Mouse (Mus musculus) myocyte (in vitro differentiated cells): ENCODE data around the gene Tigit.

Experiments
- E2F4 ChIP-seq: IDR thresholded peaks from one replicate; pipeline ENCODE4 v1.6.1; 2011; ENCODE audit warnings: mild to moderate bottlenecking, control low read depth, moderate library complexity; ENCODE audit not compliant: insufficient read depth
- MAX ChIP-seq: IDR thresholded peaks from one replicate; pipeline ENCODE4 v1.6.1; 2011; ENCODE audit warnings: low read depth, mild to moderate bottlenecking, control low read depth
- MYOG ChIP-seq, 3 experiments: IDR thresholded peaks; one replicate each; pipeline ENCODE4 v1.6.1; 2011; ENCODE audit warnings: control low read depth in 2 of 3, low read depth in 2 of 3, mild to moderate bottlenecking in 2 of 3; ENCODE audit not compliant: insufficient read length in 2 of 3, control insufficient read depth in 1 of 3, insufficient read depth in 1 of 3
- POLR2A ChIP-seq: IDR thresholded peaks from one replicate; pipeline ENCODE4 v1.6.1; 2011; ENCODE audit warnings: low read depth, mild to moderate bottlenecking, control low read depth, moderate library complexity; ENCODE audit not compliant: insufficient read length
- REST ChIP-seq: IDR thresholded peaks from one replicate; pipeline ENCODE4 v1.6.1; 2011; ENCODE audit warnings: mild to moderate bottlenecking, control low read depth, moderate library complexity; ENCODE audit not compliant: insufficient read depth, insufficient read length
- TCF12 ChIP-seq: IDR thresholded peaks from one replicate; pipeline ENCODE4 v1.6.1; 2011; ENCODE audit warnings: mild to moderate bottlenecking, control low read depth; ENCODE audit not compliant: poor library complexity, insufficient read depth, severe bottlenecking
- USF1 ChIP-seq: IDR thresholded peaks from one replicate; pipeline ENCODE4 v1.6.1; 2011; ENCODE audit warnings: low read depth, mild to moderate bottlenecking, control low read depth, moderate library complexity

DNA sequence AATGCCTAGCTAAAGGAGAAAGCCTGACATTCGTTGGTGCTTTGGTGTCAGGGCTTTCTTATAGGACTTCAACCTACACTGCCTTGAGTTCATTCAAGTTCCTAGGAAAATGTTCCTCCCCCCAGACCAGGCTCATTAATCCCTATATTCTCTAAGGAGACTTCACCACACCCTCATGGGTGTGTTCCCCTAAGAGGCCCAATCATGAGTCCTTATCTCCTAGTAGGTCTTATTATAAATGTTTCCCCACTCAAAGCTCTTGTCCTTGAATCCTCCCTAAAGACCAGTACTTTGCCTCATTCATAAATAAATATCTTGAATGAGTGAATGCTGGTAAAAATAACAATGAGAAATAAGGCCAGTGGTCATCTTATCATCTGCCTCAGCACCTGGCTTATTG, 16.3 kb downstream of the Tigit start:
- TF ChIP-seq POLR2A (no peak), USF1 (no peak), MYOG (IDR thresholded peaks at IDR 0.05; ENCODE audit: control insufficient read depth in 1 of 3, insufficient read depth in 1 of 3, insufficient read length in 2 of 3, low read depth in 2 of 3) (no peak), E2F4 (no peak), MAX (no peak), TCF12 (no peak), REST (no peak)
